Mouse (Mus musculus): ENCODE results near the gene Plxna1. TPM values are rescaled to one million over a fixed set of nuclear protein-coding genes. Genes with fewer than 3 reads are reported as not detected.

The Plxna1 gene
- polyA plus RNA-seq, 1 experiment from 2014 or later, result 41.4 TPM

Other genes with a start within 250 kb of the Plxna1 start
- 109 and 115 TPM in 2 replicates for gene Chchd6, start 233.0 kb upstream of the Plxna1 start, polyA plus RNA-seq (2015; fragmentation: Nextera tagmentation; extraction: Ambion mirVana)

Measured in neural tube, embryonic 13.5 days (tissue).